Mouse (Mus musculus) neural tube, embryonic 14.5 days (tissue): ENCODE data around the gene Rarres1. TPM values are rescaled to one million over a fixed set of nuclear protein-coding genes. Genes with fewer than 3 reads are reported as not detected.

Experiments
- ATAC-seq: fragments of 200-750 bp; cut with Nextera tagmentation; 2 replicates; pipeline ENCODE4 v1.8.0; 2017; ENCODE audit warnings: low read depth, mild to moderate bottlenecking, moderate TSS enrichment, moderate library complexity
- H3K27ac ChIP-seq: fragments of 300-500 bp; sonication (generic); 2 replicates; pipeline ENCODE4 v1.5.1; 2014; ENCODE audit warnings: low read depth, mild to moderate bottlenecking, control low read depth, low read length, moderate library complexity, mixed read lengths
- H3K27me3 ChIP-seq: fragments of 300-500 bp; sonication (generic); 2 replicates; pipeline ENCODE4 v1.6.1; 2014; ENCODE audit warnings: low read length; ENCODE audit not compliant: control insufficient read depth, insufficient read depth
- H3K36me3 ChIP-seq: fragments of 300-500 bp; sonication (generic); 2 replicates; pipeline ENCODE4 v1.6.1; 2014; ENCODE audit warnings: low read length, mixed read lengths; ENCODE audit not compliant: control insufficient read depth, insufficient read depth
- H3K4me1 ChIP-seq: fragments of 300-500 bp; sonication (generic); 2 replicates; pipeline ENCODE4 v1.6.1; 2014; ENCODE audit warnings: low read length; ENCODE audit not compliant: control insufficient read depth, insufficient read depth
- H3K4me2 ChIP-seq: fragments of 300-500 bp; sonication (generic); 2 replicates; pipeline ENCODE4 v1.6.1; 2014; ENCODE audit warnings: mild to moderate bottlenecking, low read depth, low read length, control low read depth
- H3K4me3 ChIP-seq: fragments of 300-500 bp; sonication (generic); 2 replicates; pipeline ENCODE4 v1.5.1; 2014; ENCODE audit warnings: low read depth, low read length, control low read depth, mixed read lengths
- H3K9ac ChIP-seq: fragments of 300-500 bp; sonication (generic); replicated peaks from 2 replicates; pipeline ENCODE4 v1.6.1; 2014; ENCODE audit warnings: low read depth, mild to moderate bottlenecking, control low read depth, low read length, mixed read lengths
- H3K9me3 ChIP-seq: fragments of 300-500 bp; sonication (generic); 2 replicates; pipeline ENCODE4 v1.6.1; 2016; ENCODE audit warnings: low read length; ENCODE audit not compliant: control insufficient read depth
- WGBS: fragments of 180-500 bp; shearing (Covaris S2); extraction: QIAGEN DNeasy Blood & Tissue Kit; methylation state at CpG from one replicate; pipeline ENCODE4 v1.1.7; 2014; 5-methylcytosine and 5-hydroxymethylcytosine counted together
- polyA plus RNA-seq: library from polyadenylated mRNA; unstranded; fragments of >200 nt; fragmentation: Nextera tagmentation; extraction: Ambion mirVana; gene quantifications from 2 replicates; pipeline ENCODE4 v1.2.1, GENCODE M21; 2014

The Rarres1 gene
- polyA plus RNA-seq, 1 experiment from 2014 or later = 2.7 TPM

- Histone ChIP-seq H3K4me1 (peaks cover 6% of the 10 kb centered on the region), H3K36me3 (peaks cover 37% of the 10 kb centered on the region), H3K9me3 (no peaks in the 10 kb centered on the region), H3K27ac (0 out of 2 replicates have a peak overlapping the region, but pooled peaks have one; percentile 35), H3K9ac (no peak overlapping the region), H3K4me3 (no peak overlapping the region), H3K27me3 (no peaks in the 10 kb centered on the region), H3K4me2 (no peak overlapping the region)
- WGBS = 49% methylated on average over 3 of the region's 3 CpGs
- no peak for ATAC-seq
Observed at GRCm38 (mm10) chr3:67459881-67460280, 55.4 kb downstream of the Rarres1 start.

GRCm38 (mm10) chr3:67450601-67451210 lies 64.6 kb downstream of the Rarres1 start:
- Histone ChIP-seq H3K36me3 (peaks cover 31% of the 10 kb centered on the region), H3K4me1 (no peaks in the 10 kb centered on the region), H3K27ac (no peak overlapping the region), H3K27me3 (no peaks in the 10 kb centered on the region), H3K4me2 (no peak overlapping the region), H3K9ac (no peak overlapping the region), H3K4me3 (no peak overlapping the region), H3K9me3 (no peaks in the 10 kb centered on the region)
- no peak for ATAC-seq
- WGBS = 85% methylated on average over 5 of the region's 5 CpGs

- WGBS = 94% methylated on average over 21 of the region's 21 CpGs
Observed at GRCm38 (mm10) chr3:67449660-67450059, 65.7 kb downstream of the Rarres1 start.

GRCm38 (mm10) chr3:67447143-67447542 lies 68.2 kb downstream of the Rarres1 start:
- Histone ChIP-seq H3K36me3 (peaks cover 25% of the 10 kb centered on the region), H3K9ac (no peak overlapping the region), H3K9me3 (no peaks in the 10 kb centered on the region), H3K27ac (no peak overlapping the region), H3K27me3 (no peaks in the 10 kb centered on the region), H3K4me1 (no peaks in the 10 kb centered on the region), H3K4me3 (no peak overlapping the region), H3K4me2 (no peak overlapping the region)
- WGBS = 98% methylated on average over 2 of the region's 2 CpGs
- ATAC-seq = no peak

More at GRCm38 (mm10) chr3:67449660-67450059, 65.7 kb downstream of the Rarres1 start:
- ATAC-seq = no peak
- H3K9me3 ChIP-seq = no peaks in the 10 kb centered on the region
- H3K9ac ChIP-seq = no peak overlapping the region
- no peaks in the 10 kb centered on the region for H3K27me3 ChIP-seq
- H3K36me3 ChIP-seq = peaks cover 26% of the 10 kb centered on the region
- H3K4me1 ChIP-seq = no peaks in the 10 kb centered on the region
- no peak overlapping the region for H3K4me3 ChIP-seq
- H3K4me2 ChIP-seq = no peak overlapping the region
- no peak overlapping the region for H3K27ac ChIP-seq

- H3K4me1 ChIP-seq = peaks cover 6% of the 10 kb centered on the region
- no peak for ATAC-seq
- H3K9ac ChIP-seq = no peak overlapping the region
- no peaks in the 10 kb centered on the region for H3K27me3 ChIP-seq
- H3K4me3 ChIP-seq = no peak overlapping the region
- peaks cover 36% of the 10 kb centered on the region for H3K36me3 ChIP-seq
- H3K4me2 ChIP-seq = no peak overlapping the region
- no peaks in the 10 kb centered on the region for H3K9me3 ChIP-seq
- H3K27ac ChIP-seq = no peak overlapping the region
- 97% methylated on average over 6 of the region's 6 CpGs for WGBS
Observed at GRCm38 (mm10) chr3:67434011-67434410, 81.3 kb downstream of the Rarres1 start.

- WGBS = 0% methylated on average over 24 of the region's 24 CpGs
- peaks cover 11% of the 10 kb centered on the region for H3K36me3 ChIP-seq
- no peak within 1 kb of the TSS for H3K27ac ChIP-seq
- peak within 1 kb of the TSS; percentile 82 for H3K9ac ChIP-seq
- no peaks in the 10 kb centered on the region for H3K27me3 ChIP-seq
- H3K9me3 ChIP-seq = no peaks in the 10 kb centered on the region
- peaks cover 6% of the 10 kb centered on the region for H3K4me1 ChIP-seq
- peak within 1 kb of the TSS; percentile 84 for H3K4me2 ChIP-seq
- peak; percentile 98 for ATAC-seq
- peak within 1 kb of the TSS; percentile 94 for H3K4me3 ChIP-seq
Observed at GRCm38 (mm10) chr3:67429999-67430380, 85.3 kb downstream of the Rarres1 start, which contains the start of gene Gfm1. Gene Gfm1 (plus strand): TSS chr3:67430096.

- Histone ChIP-seq H3K4me3 (peak overlapping the region; percentile 94), H3K36me3 (peaks cover 10% of the 10 kb centered on the region), H3K4me2 (peak overlapping the region; percentile 84; the same call in 1 of the 2 replicates), H3K4me1 (peaks cover 6% of the 10 kb centered on the region), H3K9me3 (no peaks in the 10 kb centered on the region), H3K27me3 (no peaks in the 10 kb centered on the region), H3K27ac (no peak overlapping the region), H3K9ac (no peak overlapping the region; the same call in 1 of the 2 replicates)
- 32% methylated on average over 8 of the region's 8 CpGs for WGBS
- ATAC-seq = peak; percentile 79
Observed at GRCm38 (mm10) chr3:67429338-67429998, 85.9 kb downstream of the Rarres1 start.

Other genes with a start within 250 kb of the Rarres1 start
- gene Mlf1, start 141.4 kb downstream of the Rarres1 start, polyA plus RNA-seq = 16.2 and 16.3 TPM in 2 replicates
- not detected in 2 replicates for gene Gm17402, start 140.4 kb downstream of the Rarres1 start, polyA plus RNA-seq
- gene Gfm1, start 85.4 kb downstream of the Rarres1 start, polyA plus RNA-seq = 31.3 and 38.1 TPM in 2 replicates
- gene Lxn, start 51.6 kb downstream of the Rarres1 start, polyA plus RNA-seq = 271 and 279 TPM in 2 replicates
- 30.6 and 40.1 TPM in 2 replicates for gene Mfsd1, start 67.2 kb upstream of the Rarres1 start, polyA plus RNA-seq